Mouse (Mus musculus) limb, embryonic 12.5 days (tissue): ENCODE data around the gene Dgkd. TPM values are rescaled to one million over a fixed set of nuclear protein-coding genes. Genes with fewer than 3 reads are reported as not detected.

ENCODE experiments used
- ATAC-seq: fragments of 200-750 bp; cut with Nextera tagmentation; 2 replicates; pipeline ENCODE4 v1.8.0; 2017; ENCODE audit warnings: low read depth, moderate TSS enrichment; ENCODE audit not compliant: insufficient number of reproducible peaks, insufficient read depth, low FRiP score, low TSS enrichment
- H3K27ac ChIP-seq: fragments of 300-500 bp; sonication (generic); 2 replicates; pipeline ENCODE4 v1.5.1; 2016; ENCODE audit warnings: mild to moderate bottlenecking, moderate library complexity
- H3K27me3 ChIP-seq: fragments of 300-500 bp; sonication (generic); 2 replicates; pipeline ENCODE4 v1.6.1; 2016; ENCODE audit warnings: mild to moderate bottlenecking, moderate library complexity
- H3K36me3 ChIP-seq: fragments of 300-500 bp; sonication (generic); 2 replicates; pipeline ENCODE4 v1.6.1; 2016; ENCODE audit warnings: mild to moderate bottlenecking, moderate library complexity
- H3K4me1 ChIP-seq: fragments of 300-500 bp; sonication (generic); replicated peaks from 2 replicates; pipeline ENCODE4 v1.6.1; 2016
- H3K4me2 ChIP-seq: fragments of 300-500 bp; sonication (generic); 2 replicates; pipeline ENCODE4 v1.6.1; 2016; ENCODE audit warnings: mild to moderate bottlenecking, moderate library complexity
- H3K4me3 ChIP-seq: fragments of 300-500 bp; sonication (generic); replicated peaks from 2 replicates; pipeline ENCODE4 v1.5.1; 2016; ENCODE audit warnings: mild to moderate bottlenecking
- H3K9ac ChIP-seq: fragments of 300-500 bp; sonication (generic); replicated peaks from 2 replicates; pipeline ENCODE4 v1.6.1; 2016; ENCODE audit warnings: mild to moderate bottlenecking, moderate library complexity
- H3K9me3 ChIP-seq: fragments of 300-500 bp; sonication (generic); 2 replicates; pipeline ENCODE4 v1.6.1; 2016; ENCODE audit warnings: mild to moderate bottlenecking, moderate library complexity
- WGBS: fragments of 180-500 bp; shearing (Covaris S2); methylation state at CpG from one replicate; pipeline ENCODE4 v1.1.7; 2016; 5-methylcytosine and 5-hydroxymethylcytosine counted together
- polyA plus RNA-seq: library from polyadenylated mRNA; unstranded; fragments of >200 nt; fragmentation: Nextera tagmentation; extraction: Ambion mirVana; gene quantifications from 2 replicates; pipeline ENCODE4 v1.2.1, GENCODE M21; 2016

The Dgkd gene
- polyA plus RNA-seq, 1 experiment from 2014 or later: 45.8 TPM

DNA sequence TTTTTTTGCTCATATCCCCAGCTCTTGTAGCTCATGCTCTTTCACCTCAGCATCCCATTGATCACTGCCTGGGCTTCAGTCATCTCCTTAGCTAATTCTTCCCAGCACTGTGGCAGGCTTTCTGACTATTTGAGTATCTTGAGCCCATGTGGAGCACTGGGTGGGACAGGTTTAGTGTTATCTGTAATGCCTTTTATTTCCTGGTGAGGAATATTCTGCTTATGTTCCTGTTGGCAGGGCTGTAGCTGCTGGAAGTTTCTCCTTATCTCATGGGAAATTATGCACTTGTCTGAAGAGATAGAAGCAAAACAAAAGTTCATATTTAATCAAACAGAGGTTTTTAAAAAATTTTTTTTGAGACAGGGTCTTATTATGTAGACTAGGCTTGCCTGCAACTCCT, 56.5 kb downstream of the Dgkd start:
- H3K9ac ChIP-seq: no peak overlapping the region
- ATAC-seq: no peak
- H3K9me3 ChIP-seq: no peaks in the 10 kb centered on the region
- H3K4me3 ChIP-seq: no peak overlapping the region
- no peak overlapping the region for H3K4me2 ChIP-seq
- H3K27me3 ChIP-seq: no peaks in the 10 kb centered on the region
- 0 out of 2 replicates have a peak, but pooled peaks cover 3% of the 10 kb centered on the region for H3K4me1 ChIP-seq
- H3K27ac ChIP-seq: no peak overlapping the region
- H3K36me3 ChIP-seq: peaks cover 18% of the 10 kb centered on the region; the same call in 1 of the 2 replicates

DNA sequence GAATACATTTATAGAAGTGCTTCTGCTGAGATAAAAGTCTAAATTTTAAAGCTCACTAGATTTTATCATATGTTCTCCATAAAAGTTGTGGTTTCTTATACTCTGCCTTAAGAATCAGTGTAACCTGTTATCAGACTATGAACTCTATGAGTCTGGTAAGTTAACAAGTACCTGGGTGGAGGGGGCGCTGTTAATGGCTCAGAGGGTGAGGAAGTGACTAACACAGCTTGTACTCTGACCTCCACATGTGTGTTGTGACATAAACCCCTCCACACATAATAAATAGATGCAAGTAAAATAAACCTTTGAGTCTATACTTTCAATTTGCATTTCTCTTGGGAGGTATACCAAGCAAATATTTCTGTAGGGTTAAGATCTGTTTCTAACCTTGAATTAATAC, 57.3 kb downstream of the Dgkd start:
- Histone ChIP-seq H3K27ac (no peak overlapping the region), H3K27me3 (no peaks in the 10 kb centered on the region), H3K4me1 (0 out of 2 replicates have a peak, but pooled peaks cover 3% of the 10 kb centered on the region), H3K4me3 (no peak overlapping the region), H3K9ac (no peak overlapping the region), H3K36me3 (peaks cover 27% of the 10 kb centered on the region; the same call in 1 of the 2 replicates), H3K9me3 (no peaks in the 10 kb centered on the region), H3K4me2 (no peak overlapping the region)
- 84% methylated on average over 1 of the region's 1 CpGs for WGBS
- ATAC-seq: no peak

DNA sequence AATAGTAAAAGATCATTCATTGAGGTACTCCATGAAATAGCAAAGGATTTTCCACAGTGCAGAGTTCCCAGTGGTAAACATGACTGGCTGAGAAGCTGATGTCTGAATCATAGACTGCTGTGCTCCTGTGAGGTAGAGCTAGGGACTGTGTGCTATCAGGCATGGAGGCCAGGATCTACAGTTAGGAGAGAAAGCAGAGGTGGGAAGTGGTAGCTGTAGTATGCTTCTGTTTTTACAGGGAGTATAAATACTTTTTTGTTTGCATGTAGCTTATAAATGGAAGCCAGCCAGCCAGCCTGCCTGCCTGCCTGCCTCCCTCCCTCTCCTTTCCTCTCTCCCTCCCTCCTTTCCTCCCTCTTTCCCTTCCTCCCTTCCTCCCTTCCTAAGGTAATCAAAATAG, 60.3 kb downstream of the Dgkd start:
- Histone ChIP-seq H3K4me3 (no peak overlapping the region), H3K27ac (no peak overlapping the region), H3K9me3 (no peaks in the 10 kb centered on the region), H3K36me3 (peaks cover 37% of the 10 kb centered on the region), H3K4me1 (0 out of 2 replicates have a peak, but pooled peaks cover 3% of the 10 kb centered on the region), H3K27me3 (no peaks in the 10 kb centered on the region), H3K4me2 (no peak overlapping the region), H3K9ac (no peak overlapping the region)
- no peak for ATAC-seq

DNA sequence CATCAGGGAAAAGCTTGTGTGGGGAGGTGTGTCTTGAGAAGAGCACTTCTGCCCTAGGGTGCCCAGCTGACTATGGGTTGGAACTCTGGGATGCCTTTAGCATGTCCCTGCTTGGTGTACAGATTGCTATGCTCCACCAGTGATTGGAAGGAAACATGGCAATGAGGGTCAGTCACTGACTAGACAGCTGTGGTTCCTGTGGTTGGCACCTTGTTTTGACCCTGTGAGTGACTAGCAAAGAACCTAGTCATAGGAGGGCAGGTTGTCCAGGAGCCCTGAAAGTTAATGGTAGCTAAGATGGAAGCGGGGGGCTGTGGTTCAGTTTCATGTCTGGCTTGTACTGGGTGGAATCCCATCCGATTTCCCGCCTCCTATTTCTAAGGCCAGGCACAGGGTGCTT, 64.3 kb downstream of the Dgkd start:
- H3K27ac ChIP-seq: no peak overlapping the region
- ATAC-seq: no peak
- H3K36me3 ChIP-seq: peaks cover 71% of the 10 kb centered on the region
- H3K9me3 ChIP-seq: no peaks in the 10 kb centered on the region
- no peak overlapping the region for H3K4me3 ChIP-seq
- no peak overlapping the region for H3K9ac ChIP-seq
- 0 out of 2 replicates have a peak, but pooled peaks cover 3% of the 10 kb centered on the region for H3K4me1 ChIP-seq
- no peak overlapping the region for H3K4me2 ChIP-seq
- WGBS: 97% methylated on average over 3 of the region's 3 CpGs
- H3K27me3 ChIP-seq: no peaks in the 10 kb centered on the region

DNA sequence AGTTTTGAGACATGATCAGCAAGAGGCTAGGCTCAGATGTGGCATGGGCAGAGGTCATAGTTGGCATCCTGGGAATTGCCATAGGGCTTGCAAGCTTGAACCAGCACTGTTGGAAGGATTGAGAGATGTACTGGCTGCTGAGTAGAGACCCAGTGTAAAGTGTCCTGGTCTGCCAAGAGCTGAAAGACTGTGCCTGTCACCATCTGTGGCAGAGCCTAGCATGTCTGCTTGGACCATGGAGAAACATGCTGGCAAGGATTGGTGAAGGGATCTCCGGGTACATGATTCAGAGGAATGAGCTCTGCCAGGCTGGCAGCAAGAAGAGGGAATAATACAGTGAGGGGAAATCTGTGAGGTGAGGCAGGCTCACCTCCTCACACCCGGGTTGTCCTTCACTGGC, 65.0 kb downstream of the Dgkd start:
- 88% methylated on average over 2 of the region's 2 CpGs for WGBS
- no peak overlapping the region for H3K9ac ChIP-seq
- H3K36me3 ChIP-seq: peaks cover 72% of the 10 kb centered on the region
- no peaks in the 10 kb centered on the region for H3K9me3 ChIP-seq
- H3K27ac ChIP-seq: no peak overlapping the region
- no peak overlapping the region for H3K4me3 ChIP-seq
- H3K4me2 ChIP-seq: no peak overlapping the region
- no peaks in the 10 kb centered on the region for H3K27me3 ChIP-seq
- no peaks in the 10 kb centered on the region for H3K4me1 ChIP-seq
- no peak for ATAC-seq

DNA sequence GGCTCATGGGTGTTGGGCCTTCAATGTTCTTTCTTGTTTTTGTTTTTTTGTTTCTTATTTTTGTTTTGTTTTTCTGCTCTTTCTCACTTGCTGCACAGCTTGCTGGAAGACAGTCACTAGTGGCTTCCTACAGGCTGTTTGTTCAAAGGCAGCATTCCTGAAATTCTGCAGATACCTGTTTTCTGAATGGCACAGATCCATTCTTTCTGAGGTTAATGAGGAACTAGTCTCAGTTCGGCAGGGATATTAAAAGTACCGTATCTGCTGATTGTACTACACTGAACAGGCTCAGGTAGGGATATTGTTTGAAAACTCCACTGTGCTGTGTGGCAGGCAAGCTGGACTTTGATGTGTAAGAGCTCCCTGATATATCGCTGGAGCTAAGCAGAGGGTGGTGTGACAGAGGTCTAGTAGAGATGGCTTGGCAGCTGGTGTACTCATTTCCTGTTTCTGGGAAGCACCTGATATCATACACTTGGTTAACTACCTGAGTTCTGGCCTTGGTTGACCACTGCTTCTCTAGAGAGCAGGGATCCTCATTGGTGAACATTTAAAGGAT, 67.0 kb downstream of the Dgkd start:
- Histone ChIP-seq H3K27me3 (no peaks in the 10 kb centered on the region), H3K36me3 (peaks cover 81% of the 10 kb centered on the region), H3K4me1 (no peaks in the 10 kb centered on the region), H3K9me3 (no peaks in the 10 kb centered on the region), H3K4me3 (no peak overlapping the region), H3K4me2 (no peak overlapping the region), H3K9ac (no peak overlapping the region), H3K27ac (no peak overlapping the region)
- WGBS: 92% methylated on average over 3 of the region's 3 CpGs
- no peak for ATAC-seq

DNA sequence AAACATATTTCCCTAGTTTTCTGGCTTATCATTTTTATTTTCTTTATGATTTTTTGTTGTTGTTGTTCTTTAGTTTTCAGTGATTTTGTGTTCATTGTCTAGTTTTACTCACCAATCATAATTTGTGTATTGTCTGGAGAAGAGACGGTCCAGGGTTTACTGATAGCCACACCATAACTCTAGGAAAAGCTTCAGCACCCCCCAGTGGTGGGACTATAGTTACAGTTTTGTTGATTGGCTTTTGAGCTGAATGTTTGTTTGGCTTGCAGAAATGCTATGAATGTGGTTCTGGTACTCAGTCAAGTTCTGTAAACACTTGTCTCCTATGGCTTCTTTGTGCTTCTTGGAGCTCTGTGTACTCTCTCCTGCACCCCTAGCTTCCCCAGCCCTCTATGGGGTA, 69.6 kb downstream of the Dgkd start:
- Histone ChIP-seq H3K9me3 (no peaks in the 10 kb centered on the region), H3K4me3 (no peak overlapping the region), H3K9ac (no peak overlapping the region), H3K36me3 (peaks cover 88% of the 10 kb centered on the region), H3K27ac (no peak overlapping the region), H3K27me3 (no peaks in the 10 kb centered on the region), H3K4me2 (no peak overlapping the region), H3K4me1 (no peaks in the 10 kb centered on the region)
- ATAC-seq: no peak
- WGBS: 77% methylated on average over 1 of the region's 1 CpGs

DNA sequence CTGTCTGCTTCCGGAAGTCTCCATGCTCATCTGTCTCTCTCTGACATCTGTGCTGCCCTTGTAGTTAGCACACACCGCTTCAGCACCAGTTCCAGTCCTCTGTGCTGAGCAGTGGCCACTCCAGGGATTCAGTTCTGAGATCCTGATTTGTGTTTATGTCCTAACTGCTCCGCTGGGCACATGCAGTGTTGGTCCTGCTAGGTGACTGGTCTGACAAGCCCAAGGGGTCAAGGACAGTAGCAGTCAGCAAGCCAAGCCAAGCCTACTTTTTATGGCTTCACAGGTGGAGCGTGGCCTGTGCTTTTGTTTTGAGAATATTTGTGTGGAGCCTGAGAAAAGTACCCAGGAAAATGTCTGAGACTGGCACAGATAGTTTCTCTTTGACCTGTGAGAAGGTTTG, 71.8 kb downstream of the Dgkd start:
- H3K9me3 ChIP-seq: no peaks in the 10 kb centered on the region
- no peak overlapping the region for H3K27ac ChIP-seq
- no peak overlapping the region for H3K9ac ChIP-seq
- H3K4me2 ChIP-seq: no peak overlapping the region
- no peaks in the 10 kb centered on the region for H3K4me1 ChIP-seq
- 90% methylated on average over 4 of the region's 4 CpGs for WGBS
- no peak overlapping the region for H3K4me3 ChIP-seq
- H3K36me3 ChIP-seq: peaks cover 87% of the 10 kb centered on the region
- no peaks in the 10 kb centered on the region for H3K27me3 ChIP-seq
- no peak for ATAC-seq

DNA sequence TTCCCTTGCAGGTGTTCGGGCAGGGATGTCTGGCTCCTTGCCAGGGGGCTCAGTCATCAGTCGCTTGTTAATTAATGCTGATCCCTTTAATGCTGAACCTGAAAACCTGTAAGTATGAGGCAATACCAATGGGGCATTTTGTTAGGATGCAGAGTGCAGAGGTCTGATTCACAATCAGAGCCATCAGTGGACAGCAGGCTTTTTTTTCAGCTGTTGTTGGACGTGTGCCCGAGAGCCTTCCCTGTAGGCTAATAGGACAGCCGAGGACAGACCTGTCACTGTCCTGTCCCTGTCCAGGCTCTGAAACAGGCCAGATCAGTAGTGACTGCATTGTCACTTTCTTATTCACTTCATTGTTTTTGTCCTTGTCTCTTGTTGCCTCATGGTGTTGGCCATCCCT, 76.6 kb downstream of the Dgkd start:
- H3K4me1 ChIP-seq: no peaks in the 10 kb centered on the region
- H3K9ac ChIP-seq: no peak overlapping the region
- no peak overlapping the region for H3K4me2 ChIP-seq
- no peak overlapping the region for H3K4me3 ChIP-seq
- no peaks in the 10 kb centered on the region for H3K9me3 ChIP-seq
- H3K27me3 ChIP-seq: no peaks in the 10 kb centered on the region
- ATAC-seq: no peak
- 70% methylated on average over 5 of the region's 5 CpGs for WGBS
- peaks cover 95% of the 10 kb centered on the region for H3K36me3 ChIP-seq
- no peak overlapping the region for H3K27ac ChIP-seq

DNA sequence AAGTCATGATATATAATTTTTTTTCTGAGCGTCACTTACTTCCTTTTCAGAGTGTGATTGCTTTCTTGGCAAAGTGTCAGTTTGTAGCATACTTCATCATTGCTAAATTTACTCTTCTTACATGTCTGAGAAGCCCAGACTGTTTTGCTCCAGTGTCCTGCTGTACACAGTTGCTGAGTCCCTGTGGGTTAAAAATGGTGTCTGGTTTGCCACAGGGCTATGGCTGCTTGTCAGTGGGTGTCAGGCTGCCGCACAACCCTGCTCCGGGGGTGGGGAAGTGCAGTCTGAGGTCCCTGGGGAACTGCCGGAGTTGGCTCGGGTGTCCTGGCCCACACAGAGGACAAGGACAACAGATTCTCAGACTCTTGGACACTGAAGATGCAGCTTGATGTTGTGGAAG, 80.0 kb downstream of the Dgkd start:
- no peaks in the 10 kb centered on the region for H3K27me3 ChIP-seq
- H3K27ac ChIP-seq: no peak overlapping the region
- no peaks in the 10 kb centered on the region for H3K9me3 ChIP-seq
- H3K4me3 ChIP-seq: no peak overlapping the region
- no peak for ATAC-seq
- H3K36me3 ChIP-seq: peaks cover 94% of the 10 kb centered on the region
- 93% methylated on average over 5 of the region's 5 CpGs for WGBS
- no peaks in the 10 kb centered on the region for H3K4me1 ChIP-seq
- no peak overlapping the region for H3K4me2 ChIP-seq
- no peak overlapping the region for H3K9ac ChIP-seq

DNA sequence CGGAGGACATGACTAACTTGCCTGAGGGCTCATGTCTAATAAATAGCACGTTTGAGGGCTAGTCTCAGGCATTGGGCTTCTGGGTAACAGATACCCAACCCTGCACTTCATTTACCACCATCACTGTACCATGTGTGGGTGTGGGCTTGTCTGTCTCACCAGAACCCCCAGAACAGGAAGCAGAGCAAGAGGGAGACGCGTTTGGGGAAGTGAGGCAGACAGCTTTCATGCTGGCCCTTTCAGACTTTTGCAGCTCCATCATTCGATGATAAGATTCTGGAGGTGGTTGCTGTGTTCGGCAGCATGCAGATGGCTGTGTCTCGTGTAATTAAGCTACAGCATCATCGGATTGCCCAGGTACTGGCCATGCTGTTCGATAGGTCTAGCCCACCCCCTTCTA, 82.0 kb downstream of the Dgkd start:
- Histone ChIP-seq H3K4me2 (no peak overlapping the region), H3K9ac (no peak overlapping the region), H3K27me3 (no peaks in the 10 kb centered on the region), H3K4me1 (no peaks in the 10 kb centered on the region), H3K4me3 (no peak overlapping the region), H3K9me3 (no peaks in the 10 kb centered on the region), H3K36me3 (peaks cover 95% of the 10 kb centered on the region), H3K27ac (no peak overlapping the region)
- no peak for ATAC-seq
- WGBS: 86% methylated on average over 9 of the region's 9 CpGs

DNA sequence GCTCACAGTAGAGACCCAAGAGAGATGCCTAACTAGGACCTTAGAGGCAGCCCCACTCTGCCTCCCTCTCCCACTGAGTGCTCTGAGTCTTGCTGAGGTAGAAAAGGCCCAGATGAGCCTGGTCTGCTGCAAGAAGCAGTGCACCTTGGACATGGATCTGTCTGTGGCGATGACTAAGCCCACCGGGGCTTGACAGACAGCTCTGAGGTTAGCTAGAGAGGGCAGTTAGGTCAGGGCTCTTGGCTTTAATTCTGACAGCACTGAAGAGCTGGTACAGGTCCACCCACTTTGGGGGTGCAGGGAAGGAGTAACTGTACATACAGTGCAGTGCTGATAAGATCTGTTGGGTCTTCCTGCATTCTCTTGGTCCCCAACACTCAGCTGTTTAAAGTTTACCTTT, 82.5 kb downstream of the Dgkd start:
- Histone ChIP-seq H3K27me3 (no peaks in the 10 kb centered on the region), H3K36me3 (peaks cover 95% of the 10 kb centered on the region)
- no peak for ATAC-seq

More for the DNA sequence above, 82.5 kb downstream of the Dgkd start:
- H3K4me1 ChIP-seq: no peaks in the 10 kb centered on the region
- H3K9ac ChIP-seq: no peak overlapping the region
- WGBS: 91% methylated on average over 2 of the region's 2 CpGs
- H3K27ac ChIP-seq: no peak overlapping the region
- no peaks in the 10 kb centered on the region for H3K9me3 ChIP-seq
- H3K4me2 ChIP-seq: no peak overlapping the region
- no peak overlapping the region for H3K4me3 ChIP-seq
